Mouse (Mus musculus) heart, adult 2 months (tissue): ENCODE data around the gene Vmo1. TPM values are rescaled to one million over a fixed set of nuclear protein-coding genes. Genes with fewer than 3 reads are reported as not detected.
"Not testable (repeated sequence)": the region's sequence is repeated elsewhere in the genome, so short reads cannot be mapped to it uniquely, and the experiment has no call there.

Source experiments
- DNase-seq, 2 experiments: peaks; one replicate each; pipeline ENCODE4 v3.0.0; 2021
- H3K27ac ChIP-seq: fragments of 200-600 bp; 2 replicates; pipeline ENCODE4 v1.8.1; 2022
- H3K27me3 ChIP-seq: fragments of 200-500 bp; 2 replicates; pipeline ENCODE4 v1.6.1; 2012; ENCODE audit warnings: mild to moderate bottlenecking, low read length, inconsistent platforms, mixed read lengths; ENCODE audit not compliant: control insufficient read depth, insufficient read depth
- H3K36me3 ChIP-seq: fragments of 200-500 bp; 2 replicates; pipeline ENCODE4 v1.6.1; 2012; ENCODE audit warnings: low read length, inconsistent platforms; ENCODE audit not compliant: control insufficient read depth, insufficient read depth
- H3K4me1 ChIP-seq: fragments of 200-500 bp; 2 replicates; pipeline ENCODE4 v1.6.1; 2011; ENCODE audit warnings: low read length; ENCODE audit not compliant: control insufficient read depth, insufficient read depth
- H3K4me3 ChIP-seq: fragments of 200-600 bp; 2 replicates; pipeline ENCODE4 v1.8.1; 2022
- H3K79me2 ChIP-seq: fragments of 200-500 bp; replicated peaks from 2 replicates; pipeline ENCODE4 v1.6.1; 2012; ENCODE audit warnings: mild to moderate bottlenecking, inconsistent platforms, low read length, moderate library complexity, mixed read lengths; ENCODE audit not compliant: control insufficient read depth, insufficient read depth
- H3K9ac ChIP-seq: fragments of 200-500 bp; 2 replicates; pipeline ENCODE4 v1.6.1; 2012; ENCODE audit warnings: low read depth, mild to moderate bottlenecking, control low read depth, inconsistent platforms, low read length, mixed read lengths
- CTCF ChIP-seq: fragments of 200-600 bp; IDR thresholded peaks from 2 replicates; pipeline ENCODE4 v1.8.1; 2022; ENCODE audit warnings: antibody characterized with exemption, mild to moderate bottlenecking, moderate library complexity
- EP300 ChIP-seq: fragments of 200-500 bp; IDR thresholded peaks from 2 replicates; pipeline ENCODE4 v1.6.1; 2011; ENCODE audit warnings: low read depth, low read length, control low read depth; ENCODE audit not compliant: insufficient read depth
- POLR2A ChIP-seq: fragments of 200-500 bp; IDR thresholded peaks from 2 replicates; pipeline ENCODE4 v1.6.1; 2011; ENCODE audit warnings: mild to moderate bottlenecking, low read depth, low read length, control low read depth; ENCODE audit not compliant: insufficient read depth
- WGBS: fragments of 180-500 bp; shearing (Covaris S2); methylation state at CpG from one replicate; pipeline ENCODE4 v1.1.7; 2018; 5-methylcytosine and 5-hydroxymethylcytosine counted together
- intact Hi-C: fragments of 180-260 bp; cut with DNase I; formaldehyde crosslinking; loops from one replicate; pipeline ENCODE4 v1.15.1; 2025
- polyA plus RNA-seq: library from polyadenylated mRNA; depleted of rRNA; stranded (reverse); fragments of >200 nt; gene quantifications from 2 replicates; pipeline ENCODE4 v1.2.3, GENCODE M21; 2012
- total RNA-seq, 2 experiments: library from RNA; stranded (reverse); gene quantifications; 2 replicates each; pipeline ENCODE4 v1.2.3; 2021

The Vmo1 gene
- total and polyA plus RNA-seq, 3 experiments: not detected

GRCm38 (mm10) chr11:70525726-70526125 lies 11.3 kb upstream of the Vmo1 start:
- Histone ChIP-seq H3K36me3 (peaks cover 2% of the 10 kb centered on the region), H3K4me3 (peak overlapping the region; percentile 72), H3K79me2 (no peaks in the 10 kb centered on the region), H3K9ac (peak overlapping the region; percentile 76), H3K4me1 (peaks cover 3% of the 10 kb centered on the region), H3K27me3 (no peaks in the 10 kb centered on the region), H3K27ac (peak overlapping the region; percentile 71)
- no peak for DNase-seq
- no peak for TF ChIP-seq EP300
- no peak for TF ChIP-seq CTCF
- TF ChIP-seq POLR2A: no peak
- 3% methylated on average over 12 of the region's 12 CpGs for whole genome bisulfite sequencing
- intact Hi-C loops: loop anchor here (1.0 to 2.0 kb wide), 2 partner anchors 15 to 37 kb away; partner anchors contain the start of genes Mink1 and Pld2

- Histone ChIP-seq H3K79me2 (no peaks in the 10 kb centered on the region), H3K9ac (peak within 1 kb of the TSS; percentile 76), H3K27me3 (no peaks in the 10 kb centered on the region), H3K36me3 (peaks cover 2% of the 10 kb centered on the region), H3K27ac (peak within 1 kb of the TSS; percentile 71), H3K4me1 (peaks cover 3% of the 10 kb centered on the region), H3K4me3 (peak within 1 kb of the TSS; percentile 72)
- WGBS: under 1% methylated on average over 25 of the region's 26 CpGs
- intact Hi-C loops: loop anchor here (1.0 to 2.0 kb wide), 2 partner anchors 16 to 37 kb away; partner anchors contain the start of genes Mink1 and Pld2
- TF ChIP-seq EP300 (peak; percentile 61; the same call in 1 of the 2 replicates), POLR2A (peak; percentile 95), CTCF (no peak)
- peak; percentile 90 to 93 for DNase-seq
These were observed 10.8 kb upstream of the Vmo1 start, which contains the start of gene Psmb6 for GRCm38 (mm10) chr11:70525184-70525678. Gene Psmb6 (plus strand): TSS chr11:70525367.

- TF ChIP-seq CTCF: no peak
- no peak for TF ChIP-seq POLR2A
- no peak for TF ChIP-seq EP300
- no peaks in the 10 kb centered on the region for H3K79me2 ChIP-seq
- H3K9ac ChIP-seq: no peak overlapping the region; the same call in 1 of the 2 replicates
- H3K27me3 ChIP-seq: no peaks in the 10 kb centered on the region
- peaks cover 3% of the 10 kb centered on the region for H3K4me1 ChIP-seq
- WGBS: 4% methylated on average over 8 of the region's 8 CpGs
- peaks cover 2% of the 10 kb centered on the region for H3K36me3 ChIP-seq
- peak overlapping the region; percentile 72; the same call in 1 of the 2 replicates for H3K4me3 ChIP-seq
- DNase-seq: no peak
- intact Hi-C loops: loop anchor here (1.0 to 2.0 kb wide), 2 partner anchors 16 to 38 kb away; partner anchors contain the start of genes Mink1 and Pld2
- 0 out of 2 replicates have a peak overlapping the region, but pooled peaks have one; percentile 36 for H3K27ac ChIP-seq
These were observed 10.4 kb upstream of the Vmo1 start for GRCm38 (mm10) chr11:70524782-70525181.

- H3K4me3 ChIP-seq, intact Hi-C loops, H3K27ac ChIP-seq, H3K9ac ChIP-seq, H3K27me3 ChIP-seq, DNase-seq, H3K36me3 ChIP-seq, H3K4me1 ChIP-seq, H3K79me2 ChIP-seq: not testable (repeated sequence)
- TF ChIP-seq CTCF: 0 out of 2 replicates have a peak, but pooled peaks have one; percentile 15
- 84% methylated on average over 8 of the region's 8 CpGs for WGBS
These were observed 9.0 kb upstream of the Vmo1 start for GRCm38 (mm10) chr11:70523306-70523989.

GRCm38 (mm10) chr11:70520178-70520769 lies 5.9 kb upstream of the Vmo1 start:
- Histone ChIP-seq H3K27ac (peak overlapping the region; percentile 75), H3K4me1 (no peaks in the 10 kb centered on the region; the same call in 1 of the 2 replicates), H3K79me2 (no peaks in the 10 kb centered on the region), H3K9ac (peak overlapping the region; percentile 70), H3K36me3 (no peaks in the 10 kb centered on the region), H3K27me3 (no peaks in the 10 kb centered on the region), H3K4me3 (peak overlapping the region; percentile 44)
- 0 out of 2 replicates have a peak, but pooled peaks have one; percentile 49 for TF ChIP-seq POLR2A
- peak; percentile 39 for TF ChIP-seq CTCF
- no peak for TF ChIP-seq EP300
- 16% methylated on average over 41 of the region's 41 CpGs for WGBS
- intact Hi-C loops: loop anchor here (1.0 kb wide), 1 partner anchor 85 kb away; no protein-coding TSS in a partner anchor
- peak; percentile 65 to 76 for DNase-seq
